Mouse (Mus musculus) small intestine, adult 2 months (tissue): ENCODE results near the gene Klhl32.

Source experiments
- CTCF ChIP-seq: fragments of 200-500 bp; IDR thresholded peaks from 2 replicates; pipeline ENCODE4 v1.5.1; 2012; ENCODE audit warnings: low read depth, mild to moderate bottlenecking, control low read depth, inconsistent platforms, low read length, moderate library complexity, mixed read lengths; ENCODE audit not compliant: insufficient replicate concordance, insufficient read length; ENCODE audit errors: extremely low read depth
- POLR2A ChIP-seq: fragments of 200-500 bp; IDR thresholded peaks from 2 replicates; pipeline ENCODE4 v1.6.1; 2012; ENCODE audit warnings: low read depth, mild to moderate bottlenecking, control low read depth, inconsistent platforms, low read length, moderate library complexity

DNA sequence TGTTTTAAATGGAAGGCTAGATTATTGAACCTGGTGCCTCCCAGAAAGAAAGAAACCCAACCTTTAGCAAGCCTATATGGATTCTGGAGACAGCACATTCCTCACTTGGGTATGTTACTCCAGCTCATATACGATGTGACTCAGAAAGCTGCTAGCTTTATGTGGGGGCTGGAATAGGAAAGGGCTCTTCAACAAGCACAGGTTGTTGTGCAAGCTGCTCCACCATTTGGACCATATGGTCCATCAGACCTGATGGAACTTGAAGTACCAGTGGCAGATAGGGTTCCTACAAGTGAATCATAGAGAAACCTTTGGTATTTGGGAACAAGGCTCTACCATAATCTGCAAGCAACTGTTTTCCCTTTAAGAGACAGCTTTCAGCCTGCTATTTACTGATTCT lies 92.0 kb downstream of the Klhl32 start:
- TF ChIP-seq POLR2A (no peak), CTCF (no peak)
